In genomic region chr13:104286336-104286735, GRCm38 (mm10) we compare ENCODE assay signal across 8 mouse cellular contexts. TPM values are rescaled to one million over a fixed set of nuclear protein-coding genes. Genes with fewer than 3 reads are reported as not detected.
DNase-seq lines count a peak whose midpoint lies in the region; ATAC-seq and TF ChIP-seq lines count a peak whose summit lies in the region.

No protein-coding gene starts in this region.

- H3ac ChIP-seq in myocyte (ENCODE audit: control insufficient read depth, insufficient read length) = no peak overlapping the region

- no peaks in the 10 kb centered on the region for H3K4me1 ChIP-seq in lung, embryonic 14.5 days (ENCODE audit: insufficient read depth)
- H3K4me1 ChIP-seq in embryonic facial prominence, embryonic 12.5 days = peaks cover 4% of the 10 kb centered on the region
- H3K4me1 ChIP-seq in hindbrain, embryonic 16.5 days (ENCODE audit: control insufficient read depth, insufficient read depth, low read depth, low read length) = peaks cover 13% of the 10 kb centered on the region

- peaks cover 35% of the 10 kb centered on the region for H3K79me2 ChIP-seq in myocyte (ENCODE audit: control insufficient read depth, insufficient read depth)

- no peak for TF ChIP-seq CTCF in lung, embryonic 14.5 days (IDR thresholded peaks at IDR 0.05; ENCODE audit: low read depth)

- no peak for TF ChIP-seq POLR2A in myocyte (IDR thresholded peaks at IDR 0.05; ENCODE audit: insufficient read length, low read depth)

- H3K4me2 ChIP-seq in lung, embryonic 14.5 days = peak overlapping the region; percentile 77
- peak overlapping the region; percentile 65 for H3K4me2 ChIP-seq in embryonic facial prominence, embryonic 12.5 days (replicated peaks)
- H3K4me2 ChIP-seq in hindbrain, embryonic 16.5 days (ENCODE audit: low read length) = peak overlapping the region; percentile 82
- H3K4me2 ChIP-seq in myocyte (ENCODE audit: low read depth) = peak overlapping the region; percentile 68

- no peaks in the 10 kb centered on the region for H3K36me3 ChIP-seq in lung, embryonic 14.5 days (ENCODE audit: insufficient read depth)
- no peaks in the 10 kb centered on the region for H3K36me3 ChIP-seq in embryonic facial prominence, embryonic 12.5 days
- no peaks in the 10 kb centered on the region for H3K36me3 ChIP-seq in hindbrain, embryonic 16.5 days (ENCODE audit: control insufficient read depth, insufficient read depth, low read length)
- no peaks in the 10 kb centered on the region for H3K36me3 ChIP-seq in myocyte (ENCODE audit: control insufficient read depth, insufficient read depth)

- no peaks in the 10 kb centered on the region for H3K9me3 ChIP-seq in lung, embryonic 14.5 days (ENCODE audit: low read depth, low read length)
- no peaks in the 10 kb centered on the region for H3K9me3 ChIP-seq in embryonic facial prominence, embryonic 12.5 days
- no peaks in the 10 kb centered on the region for H3K9me3 ChIP-seq in hindbrain, embryonic 16.5 days (ENCODE audit: control insufficient read depth, low read length)

- no peak for ATAC-seq in lung, embryonic 14.5 days (ENCODE audit: insufficient read depth)
- ATAC-seq in embryonic facial prominence, embryonic 12.5 days (ENCODE audit: insufficient number of reproducible peaks, insufficient read depth, low FRiP score, low TSS enrichment) = no peak
- ATAC-seq in hindbrain, embryonic 16.5 days = no peak

- H3K27ac ChIP-seq in lung, embryonic 14.5 days (ENCODE audit: low read depth) = peak overlapping the region; percentile 83
- H3K27ac ChIP-seq in embryonic facial prominence, embryonic 12.5 days = peak overlapping the region; percentile 88
- peak overlapping the region; percentile 77 for H3K27ac ChIP-seq in hindbrain, embryonic 16.5 days (ENCODE audit: low read depth, low read length)

- peak overlapping the region; percentile 45 for H3K9ac ChIP-seq in lung, embryonic 14.5 days
- H3K9ac ChIP-seq in embryonic facial prominence, embryonic 12.5 days = peak overlapping the region; percentile 44; the same call in 1 of the 2 replicates
- peak overlapping the region; percentile 57 for H3K9ac ChIP-seq in hindbrain, embryonic 16.5 days (ENCODE audit: low read depth, low read length)

- H3K4me3 ChIP-seq in lung, embryonic 14.5 days (ENCODE audit: low read depth, low read length) = peak overlapping the region; percentile 44
- peak overlapping the region; percentile 46 for H3K4me3 ChIP-seq in embryonic facial prominence, embryonic 12.5 days
- peak overlapping the region; percentile 42 for H3K4me3 ChIP-seq in hindbrain, embryonic 16.5 days (ENCODE audit: low read length)
- peak overlapping the region; percentile 56 for H3K4me3 ChIP-seq in myocyte

- 1% methylated on average over 4 of the region's 4 CpGs for WGBS in lung, embryonic 14.5 days
- WGBS in embryonic facial prominence, embryonic 12.5 days = 2% methylated on average over 4 of the region's 4 CpGs
- WGBS in hindbrain, embryonic 16.5 days = 3% methylated on average over 4 of the region's 4 CpGs

- peak; percentile 43 for DNase-seq in lung, embryonic 14.5 days
- DNase-seq in lung, postnatal 25 days (ENCODE audit: low spot score) = no peak
- DNase-seq in thymus, postnatal 0 days (ENCODE audit: low spot score) = no peak
- no peak for DNase-seq in adrenal gland, postnatal 36 days
- DNase-seq in right cerebral cortex, postnatal 25 days = no peak

- no peaks in the 10 kb centered on the region for H3K27me3 ChIP-seq in lung, embryonic 14.5 days (ENCODE audit: insufficient read depth, low read length)
- no peaks in the 10 kb centered on the region for H3K27me3 ChIP-seq in embryonic facial prominence, embryonic 12.5 days
- no peaks in the 10 kb centered on the region for H3K27me3 ChIP-seq in hindbrain, embryonic 16.5 days (replicated peaks; ENCODE audit: control insufficient read depth, insufficient read depth, low read length)
- no peaks in the 10 kb centered on the region for H3K27me3 ChIP-seq in myocyte (ENCODE audit: control insufficient read depth, insufficient read depth, insufficient read length)

TF ChIP-seq in myocyte, 11 proteins besides CTCF, POLR2A, EP300 and RAD21:
- TF ChIP-seq TCF12 (IDR thresholded peaks at IDR 0.05; ENCODE audit: insufficient read depth, poor library complexity, severe bottlenecking) = no peak
- TF ChIP-seq REST (IDR thresholded peaks at IDR 0.05; ENCODE audit: insufficient read depth, insufficient read length) = no peak
- TF ChIP-seq USF1 (IDR thresholded peaks at IDR 0.05; ENCODE audit: low read depth) = no peak
- TF ChIP-seq MAX (IDR thresholded peaks at IDR 0.05; ENCODE audit: low read depth) = no peak
- no peak for TF ChIP-seq MYOG (IDR thresholded peaks at IDR 0.05; ENCODE audit: control insufficient read depth in 1 of 3, insufficient read depth in 1 of 3, insufficient read length in 2 of 3, low read depth in 2 of 3)
- no peak for TF ChIP-seq POLR2AphosphoS2 (IDR thresholded peaks at IDR 0.05; ENCODE audit: insufficient read length, low read depth)
- TF ChIP-seq MYOD1 (IDR thresholded peaks at IDR 0.05; ENCODE audit: control insufficient read depth in 1 of 3, insufficient read length in 2 of 3, low read depth in 2 of 3) = no peak
- no peak for TF ChIP-seq SRF (IDR thresholded peaks at IDR 0.05; ENCODE audit: control insufficient read depth, insufficient read length, low read depth)
- TF ChIP-seq TCF3 (IDR thresholded peaks at IDR 0.05; ENCODE audit: insufficient read length, low read depth) = no peak
- no peak for TF ChIP-seq E2F4 (IDR thresholded peaks at IDR 0.05; ENCODE audit: insufficient read depth)
- no peak for TF ChIP-seq CEBPB (IDR thresholded peaks at IDR 0.05; ENCODE audit: insufficient read depth, poor library complexity, severe bottlenecking)

RNA-seq across cellular contexts. Expression of gene Adamts6, which starts 1.3 kb away (rescaled TPM):
- 4.5 and 5.9 TPM in 2 replicates for polyA plus RNA-seq in lung, embryonic 14.5 days (2014; fragmentation: Nextera tagmentation; extraction: Ambion mirVana)
- 5.1 and 5.4 TPM in 2 replicates for polyA plus RNA-seq in embryonic facial prominence, embryonic 12.5 days (2016; fragmentation: Nextera tagmentation; extraction: Ambion mirVana)
- polyA plus RNA-seq in hindbrain, embryonic 16.5 days (2015; fragmentation: Nextera tagmentation; extraction: Ambion mirVana) = 1.2 and 1.8 TPM in 2 replicates
- 2.0 TPM for polyA plus RNA-seq in myocyte (2012; fragmentation: generic; extraction: Trizol)
- 1.8 and 2.1 TPM in 2 replicates for polyA plus RNA-seq in thymus, postnatal 0 days (2015; fragmentation: Nextera tagmentation; extraction: Ambion mirVana)
- total RNA-seq in adrenal gland, postnatal 36 days (2021) = 1 to 10 TPM; 2.5 to 4.5 TPM

RNA-seq across cellular contexts. Expression of gene Ppwd1, which starts 57.7 kb away (rescaled TPM):
- 17.8 and 17.9 TPM in 2 replicates for polyA plus RNA-seq in lung, embryonic 14.5 days (2014; fragmentation: Nextera tagmentation; extraction: Ambion mirVana)
- 15.8 and 17.1 TPM in 2 replicates for polyA plus RNA-seq in embryonic facial prominence, embryonic 12.5 days (2016; fragmentation: Nextera tagmentation; extraction: Ambion mirVana)
- polyA plus RNA-seq in hindbrain, embryonic 16.5 days (2015; fragmentation: Nextera tagmentation; extraction: Ambion mirVana) = 6.8 and 7.6 TPM in 2 replicates
- 2.7 TPM for polyA plus RNA-seq in myocyte (2012; fragmentation: generic; extraction: Trizol)
- 16.7 and 17.1 TPM in 2 replicates for polyA plus RNA-seq in thymus, postnatal 0 days (2015; fragmentation: Nextera tagmentation; extraction: Ambion mirVana)
- total RNA-seq in adrenal gland, postnatal 36 days (2021) = 10 to 100 TPM; 14.0 to 14.2 TPM

RNA-seq across cellular contexts. Expression of gene Cenpk, which starts 57.9 kb away (rescaled TPM):
- polyA plus RNA-seq in lung, embryonic 14.5 days (2014; fragmentation: Nextera tagmentation; extraction: Ambion mirVana) = 78.6 and 89.4 TPM in 2 replicates
- polyA plus RNA-seq in embryonic facial prominence, embryonic 12.5 days (2016; fragmentation: Nextera tagmentation; extraction: Ambion mirVana) = 71.5 and 73.9 TPM in 2 replicates
- 11.8 and 13.7 TPM in 2 replicates for polyA plus RNA-seq in hindbrain, embryonic 16.5 days (2015; fragmentation: Nextera tagmentation; extraction: Ambion mirVana)
- polyA plus RNA-seq in myocyte (2012; fragmentation: generic; extraction: Trizol) = 4.0 TPM
- 68.6 and 72.9 TPM in 2 replicates for polyA plus RNA-seq in thymus, postnatal 0 days (2015; fragmentation: Nextera tagmentation; extraction: Ambion mirVana)
- 1 to 10 TPM; 2.4 to 2.7 TPM for total RNA-seq in adrenal gland, postnatal 36 days (2021)
